Comparison of ENCODE assay signal across 20 mouse cellular contexts in genomic region chr1:55055322-55056115, GRCm38 (mm10). TPM values are rescaled to one million over a fixed set of nuclear protein-coding genes. Genes with fewer than 3 reads are reported as not detected.
DNase-seq lines count a peak whose midpoint lies in the region; ATAC-seq and TF ChIP-seq lines count a peak whose summit lies in the region.
"Had no signal": no experiment of that assay in that cellular context is flagged by ENCODE, and none has a peak within 500 bp of the region (broad histone marks: within the 10 kb centered on the region; RNA-seq: fewer than 3 reads in every experiment).

No protein-coding gene starts in this region.

- H3K27me3 ChIP-seq in splenic B cell, adult 2 months (ENCODE audit: control insufficient read depth, insufficient read depth, low read length, poor library complexity, severe bottlenecking): no peaks in the 10 kb centered on the region
- no peaks in the 10 kb centered on the region; the same call in 1 of the 2 replicates for H3K27me3 ChIP-seq in cerebellum, adult 2 months (ENCODE audit: control insufficient read depth, insufficient read depth, low read length)
- H3K27me3 ChIP-seq: CH12.LX; embryonic facial prominence, embryonic 13.5 days; heart, embryonic 13.5 days had no signal

- no peak for TF ChIP-seq POLR2A in cerebellum, adult 2 months (IDR thresholded peaks at IDR 0.05; ENCODE audit: borderline replicate concordance, insufficient read depth, low read length)

- TF ChIP-seq CTCF in cerebellum, adult 2 months (IDR thresholded peaks at IDR 0.05; ENCODE audit: borderline replicate concordance, insufficient read depth, low read depth, low read length): no peak

- H3K27ac ChIP-seq in cerebellum, adult 2 months (ENCODE audit: insufficient read depth, low read length): no peak overlapping the region
- H3K27ac ChIP-seq: embryonic facial prominence, embryonic 13.5 days; forebrain, embryonic 13.5 days; heart, embryonic 13.5 days; hindbrain, embryonic 15.5 days had no signal

- H3K4me3 ChIP-seq in cerebellum, adult 2 months (replicated peaks; ENCODE audit: insufficient read depth, low read depth, low read length): no peak overlapping the region
- H3K4me3 ChIP-seq: embryonic facial prominence, embryonic 13.5 days; forebrain, embryonic 13.5 days; heart, embryonic 13.5 days; hindbrain, embryonic 15.5 days had no signal

- WGBS in cerebellum, adult 2 months: 86% methylated on average over 5 of the region's 5 CpGs

- H3K4me1 ChIP-seq in cerebellum, adult 2 months (ENCODE audit: control insufficient read depth, insufficient read depth, low read length): peaks cover 4% of the 10 kb centered on the region; the same call in 1 of the 2 replicates

- DNase-seq in lung, postnatal 36 days: peak; percentile 4
- DNase-seq in lung, postnatal 25 days (ENCODE audit: low spot score): no peak
- peak; percentile 39 to 48 for DNase-seq in B cell, adult 2 months
- peak; percentile 67 for DNase-seq in splenic B cell, adult 2 months (ENCODE audit: low read depth, low spot score)
- DNase-seq in cerebellum, adult 2 months: no peak
- no peak for DNase-seq in heart, adult 11 months
- DNase-seq: adrenal gland, postnatal 10 days; cerebellum, adult 11 months; cerebellum, adult 9-10 months; cerebellum, postnatal 25 days; forebrain, postnatal 0 days; gastrocnemius, postnatal 10 days; heart, postnatal 36 days had no signal

- peak; percentile 12 for ATAC-seq in common myeloid progenitor, adult 5-6 weeks (replicated peaks; ENCODE audit: low read depth, poor library complexity, severe bottlenecking)
- ATAC-seq: forebrain, embryonic 13.5 days; forebrain, postnatal 0 days; intestine, embryonic 16.5 days had no signal

- H3K36me3 ChIP-seq in splenic B cell, adult 2 months (ENCODE audit: control insufficient read depth, insufficient read depth, low read length, poor library complexity, severe bottlenecking): no peaks in the 10 kb centered on the region
- H3K36me3 ChIP-seq: hindbrain, embryonic 15.5 days had no signal

RNA-seq across cellular contexts. Expression of gene Coq10b, which starts 2.9 kb away (rescaled TPM):
- total RNA-seq in common myeloid progenitor, adult 5-6 weeks (2017): 15.6 and 23.1 TPM in 2 replicates
- polyA plus RNA-seq in cerebellum, adult 2 months (2012; rRNA removed): 27.5 and 30.8 TPM in 2 replicates

RNA-seq across cellular contexts. Expression of gene Sf3b1, which starts 28.2 kb away (rescaled TPM):
- total RNA-seq in common myeloid progenitor, adult 5-6 weeks (2017): 307 and 355 TPM in 2 replicates
- polyA plus RNA-seq in cerebellum, adult 2 months (2012; rRNA removed): 161 and 168 TPM in 2 replicates

RNA-seq across cellular contexts. Expression of gene Hspe1, which starts 32.4 kb away (rescaled TPM):
- 548 and 584 TPM in 2 replicates for total RNA-seq in common myeloid progenitor, adult 5-6 weeks (2017)
- polyA plus RNA-seq in cerebellum, adult 2 months (2012; rRNA removed): 156 and 173 TPM in 2 replicates

RNA-seq across cellular contexts. Expression of gene Hspd1, which starts 32.5 kb away (rescaled TPM):
- 519 and 524 TPM in 2 replicates for total RNA-seq in common myeloid progenitor, adult 5-6 weeks (2017)
- 116 and 118 TPM in 2 replicates for polyA plus RNA-seq in cerebellum, adult 2 months (2012; rRNA removed)

Comparison
In these comparisons a context has a peak if more than half of its experiments do, and no peak if none do; other contexts are left out.
1. DNase-seq: peak in lung, postnatal 36 days (single experiment), B cell, adult 2 months (2 of 2) and splenic B cell, adult 2 months (single experiment); none in lung, postnatal 25 days (single experiment), cerebellum, adult 2 months (0 of 2) and heart, adult 11 months (single experiment).